Mouse (Mus musculus): ENCODE data around the gene Nucks1.

- TF ChIP-seq CTCF (conservative IDR thresholded peaks at IDR 0.05; ENCODE audit: insufficient read depth, insufficient read length, low read depth, low read length) (no peak), POLR2A (IDR thresholded peaks at IDR 0.05; ENCODE audit: low read depth, low read length) (no peak)
Measured at GRCm38 (mm10) chr1:131964100-131964499, 53.8 kb downstream of the Nucks1 start.

Measured in kidney, adult 2 months (tissue).